ENCODE assay signal across 12 mouse cellular contexts in genomic region chr5:133600630-133601029, GRCm38 (mm10).
DNase-seq lines count a peak whose midpoint lies in the region; ATAC-seq and TF ChIP-seq lines count a peak whose summit lies in the region.
"Had no signal": no experiment of that assay in that cellular context is flagged by ENCODE, and none has a peak within 500 bp of the region (broad histone marks: within the 10 kb centered on the region; RNA-seq: fewer than 3 reads in every experiment).

No protein-coding gene starts in this region.

- WGBS in intestine, embryonic 15.5 days = 68% methylated on average over 5 of the region's 5 CpGs

- no peaks in the 10 kb centered on the region for H3K36me3 ChIP-seq in E14TG2a.4 (ENCODE audit: insufficient read depth, low read length)
- H3K36me3 ChIP-seq in intestine, embryonic 15.5 days = no peaks in the 10 kb centered on the region
- H3K36me3 ChIP-seq: hindbrain, embryonic 15.5 days; limb, embryonic 15.5 days had no signal

- DNase-seq in heart, adult 11 months = peak; percentile 37
- no peak for DNase-seq in heart, postnatal 25 days (ENCODE audit: low spot score)
- peak in 1 of 2 experiments; percentile 13 for DNase-seq in layer of hippocampus, adult 2 months (ENCODE audit: low spot score in 2 of 2)
- no peak for DNase-seq in layer of hippocampus, adult 9-11 months
- peak; percentile 27 for DNase-seq in ZHBTc4 (ENCODE audit: low read depth, low spot score)
- no peak for DNase-seq in B cell, adult 2 months

- no peak overlapping the region for H3K9ac ChIP-seq in intestine, embryonic 15.5 days
- H3K9ac ChIP-seq: forebrain, embryonic 13.5 days; hindbrain, embryonic 15.5 days; limb, embryonic 15.5 days had no signal

- H3K4me3 ChIP-seq in layer of hippocampus, adult 2 months = no peak overlapping the region
- H3K4me3 ChIP-seq in E14TG2a.4 (replicated peaks; ENCODE audit: low read length) = no peak overlapping the region
- no peak overlapping the region for H3K4me3 ChIP-seq in intestine, embryonic 15.5 days (replicated peaks)
- H3K4me3 ChIP-seq: forebrain, embryonic 13.5 days; hindbrain, embryonic 15.5 days; limb, embryonic 15.5 days had no signal

- TF ChIP-seq CTCF in layer of hippocampus, adult 2 months (conservative IDR thresholded peaks at IDR 0.05) = peak; percentile 68
- TF ChIP-seq CTCF in E14TG2a.4 (conservative IDR thresholded peaks at IDR 0.05; ENCODE audit: low read length) = peak; percentile 21; the same call in 1 of the 2 replicates

- H3K27ac ChIP-seq in layer of hippocampus, adult 2 months = no peak overlapping the region
- no peak overlapping the region for H3K27ac ChIP-seq in intestine, embryonic 15.5 days
- H3K27ac ChIP-seq: hindbrain, embryonic 15.5 days; limb, embryonic 15.5 days had no signal

- no peak for ATAC-seq in intestine, embryonic 15.5 days
- ATAC-seq: forebrain, embryonic 13.5 days had no signal

- no peak overlapping the region for H3K4me2 ChIP-seq in intestine, embryonic 15.5 days (replicated peaks)
- H3K4me2 ChIP-seq: forebrain, embryonic 13.5 days; hindbrain, embryonic 15.5 days; limb, embryonic 15.5 days had no signal

- H3K4me1 ChIP-seq in E14TG2a.4 (replicated peaks; ENCODE audit: low read depth, low read length) = no peaks in the 10 kb centered on the region; the same call in 1 of the 2 replicates
- no peaks in the 10 kb centered on the region for H3K4me1 ChIP-seq in intestine, embryonic 15.5 days (replicated peaks)
- H3K4me1 ChIP-seq: hindbrain, embryonic 15.5 days; limb, embryonic 15.5 days had no signal

- H3K9me3 ChIP-seq in E14TG2a.4 (ENCODE audit: low read length) = no peaks in the 10 kb centered on the region
- H3K9me3 ChIP-seq in intestine, embryonic 15.5 days = no peaks in the 10 kb centered on the region
- H3K9me3 ChIP-seq: hindbrain, embryonic 15.5 days; limb, embryonic 15.5 days had no signal

- intact Hi-C loops in heart, postnatal 25 days (cut with DNase I) = no loop called here

- H3K27me3 ChIP-seq in E14TG2a.4 (ENCODE audit: insufficient read depth, low read length) = no peaks in the 10 kb centered on the region
- no peaks in the 10 kb centered on the region for H3K27me3 ChIP-seq in intestine, embryonic 15.5 days (replicated peaks)
- H3K27me3 ChIP-seq: CH12.LX; forebrain, embryonic 13.5 days; hindbrain, embryonic 15.5 days; limb, embryonic 15.5 days had no signal

Comparison
In these comparisons a context has a peak if more than half of its experiments do, and no peak if none do; other contexts are left out.
1. DNase-seq: peak in heart, adult 11 months (single experiment) and ZHBTc4 (single experiment); none in heart, postnatal 25 days (single experiment), layer of hippocampus, adult 9-11 months (single experiment) and B cell, adult 2 months (0 of 2).